Mouse (Mus musculus): Measurements from ENCODE around the gene D6Ertd527e. TPM values are rescaled to one million over a fixed set of nuclear protein-coding genes. Genes with fewer than 3 reads are reported as not detected.

D6Ertd527e gene
- polyA plus RNA-seq, 1 experiment = 0.28 TPM

GRCm38 (mm10) chr6:87147921-87148320 is 43.4 kb downstream of the D6Ertd527e start:
- DNase-seq (ENCODE audit: extremely low spot score in 1 of 2, low spot score in 1 of 2) = no peak

DNA sequence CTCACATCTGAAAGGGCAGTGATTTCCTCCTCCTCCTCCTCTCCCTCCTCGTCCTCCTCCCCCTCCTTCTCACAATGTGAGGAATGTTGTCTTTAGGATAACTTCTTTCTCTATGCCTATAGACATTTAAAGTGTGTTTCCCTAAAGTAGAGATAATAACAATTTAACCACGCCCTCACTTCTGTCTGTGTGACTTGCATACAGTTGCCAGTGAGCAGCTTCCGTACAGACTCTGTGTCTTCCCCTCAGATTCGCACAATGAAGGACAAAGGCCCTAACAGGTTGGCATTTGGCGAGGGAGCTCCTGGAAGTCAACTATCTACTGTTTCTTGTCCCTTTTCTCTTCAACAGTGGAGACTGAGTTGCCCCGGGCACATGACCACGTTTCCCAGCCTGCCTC is 45.9 kb downstream of the D6Ertd527e start:
- no peak for DNase-seq (ENCODE audit: extremely low spot score in 1 of 2, low spot score in 1 of 2)

- DNase-seq (ENCODE audit: extremely low spot score in 1 of 2, low spot score in 1 of 2) = no peak
These were observed 46.9 kb downstream of the D6Ertd527e start for GRCm38 (mm10) chr6:87151427-87151826.

DNA sequence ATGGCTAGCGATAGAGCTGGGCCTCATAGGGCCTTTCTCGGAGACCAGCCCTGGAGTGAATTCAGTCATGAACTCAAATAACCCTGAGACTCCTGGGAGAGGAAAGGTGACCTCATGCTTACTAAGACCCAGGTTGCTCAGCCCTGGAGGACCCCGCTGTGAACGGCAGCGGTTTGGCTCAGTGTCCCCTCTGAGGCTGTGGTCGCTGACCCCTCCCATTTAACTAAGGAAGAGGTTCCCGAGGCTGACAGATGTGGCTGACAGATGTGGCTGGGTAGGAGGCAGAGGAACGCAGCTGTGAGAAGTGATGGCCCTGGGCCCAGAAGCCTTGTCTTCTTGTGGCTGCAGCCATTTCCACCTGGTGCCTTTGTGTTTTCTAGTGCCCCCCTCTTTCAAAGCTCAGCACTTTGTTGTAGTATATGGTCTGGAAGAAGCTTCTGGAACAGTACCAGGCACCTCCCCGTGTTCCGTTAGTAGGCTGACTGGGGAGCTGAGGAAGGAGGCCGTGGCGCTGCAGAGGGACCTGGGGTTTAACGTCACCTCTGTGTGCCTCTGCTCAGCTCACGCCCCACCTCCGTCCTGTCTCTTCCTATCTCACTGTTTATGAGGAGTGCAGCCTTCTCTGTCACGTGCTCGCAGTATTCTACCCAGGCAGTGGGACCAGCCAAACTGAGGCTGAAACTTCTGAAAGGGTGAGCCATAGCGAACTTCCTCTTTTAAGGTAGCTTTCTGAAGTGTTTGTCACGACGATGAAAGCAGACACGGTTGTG is 48.1 kb downstream of the D6Ertd527e start:
- DNase-seq (ENCODE audit: extremely low spot score in 1 of 2, low spot score in 1 of 2) = no peak

DNA sequence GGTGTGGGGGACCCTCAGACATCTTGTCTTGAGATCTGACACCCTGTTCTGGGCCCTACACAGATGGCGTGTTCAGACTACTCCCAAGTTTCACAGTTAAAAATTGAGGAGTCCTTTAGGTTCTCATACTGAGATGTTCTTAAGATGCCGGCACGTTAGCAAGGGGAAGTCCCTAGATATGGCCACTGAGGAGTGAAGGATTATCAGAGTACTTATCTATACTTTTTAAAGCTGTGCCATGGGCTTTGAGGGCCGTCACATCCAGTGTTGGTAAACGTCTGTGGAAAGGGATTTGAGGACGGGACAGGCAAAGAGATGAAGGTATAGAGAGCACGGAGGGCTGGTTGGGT is 48.7 kb downstream of the D6Ertd527e start:
- no peak for DNase-seq (ENCODE audit: extremely low spot score in 1 of 2, low spot score in 1 of 2)

- DNase-seq (ENCODE audit: extremely low spot score in 1 of 2, low spot score in 1 of 2) = no peak
These were observed 49.3 kb downstream of the D6Ertd527e start for GRCm38 (mm10) chr6:87153836-87154235.

- no peak for DNase-seq (ENCODE audit: extremely low spot score in 1 of 2, low spot score in 1 of 2)
These were observed 53.6 kb downstream of the D6Ertd527e start for GRCm38 (mm10) chr6:87158062-87158623.

- no peak for DNase-seq (ENCODE audit: extremely low spot score in 1 of 2, low spot score in 1 of 2)
These were observed 55.6 kb downstream of the D6Ertd527e start for GRCm38 (mm10) chr6:87160196-87160595.

DNA sequence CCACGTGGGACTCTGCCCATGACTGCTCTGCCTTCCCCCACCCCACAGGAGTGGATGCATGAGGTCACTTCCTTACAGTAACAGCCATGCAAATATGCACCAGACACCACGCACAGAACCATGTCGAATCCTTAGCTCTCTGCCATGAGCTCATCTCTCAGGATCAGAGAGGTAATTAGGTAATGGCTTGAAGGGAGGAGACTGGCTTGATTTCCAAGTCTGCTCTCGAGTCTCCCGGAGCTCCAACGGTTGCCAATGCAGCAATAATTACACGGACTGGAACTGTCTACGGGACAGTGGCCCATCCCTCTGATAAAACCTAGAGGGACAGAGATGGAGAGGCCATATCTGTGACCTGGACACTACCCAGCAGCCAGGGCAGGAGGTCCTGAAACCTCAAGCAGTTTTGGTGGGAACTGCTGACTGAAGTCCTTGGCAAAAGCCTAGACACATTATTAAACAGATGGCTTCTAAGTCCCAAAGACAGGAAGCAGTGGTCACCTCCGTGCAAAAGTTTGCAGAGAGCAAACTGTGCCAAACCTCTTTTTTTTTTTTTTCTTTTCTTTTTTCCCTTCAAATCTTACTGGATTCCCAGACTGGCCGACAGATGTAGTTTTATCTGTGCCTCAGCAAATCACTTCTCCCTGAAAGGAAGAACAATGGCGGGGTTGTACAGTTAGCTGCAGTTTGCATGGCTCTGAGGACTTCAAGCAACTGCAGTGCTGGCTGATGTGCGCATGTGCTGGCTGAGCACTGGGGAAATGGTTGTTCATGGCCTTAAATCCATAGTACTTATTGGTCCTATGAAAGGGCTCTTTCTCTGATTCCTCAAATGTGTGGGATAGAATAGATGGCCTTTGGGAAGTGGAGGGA is 57.1 kb downstream of the D6Ertd527e start:
- DNase-seq (ENCODE audit: extremely low spot score in 1 of 2, low spot score in 1 of 2) = no peak

Other genes with a start within 250 kb of the D6Ertd527e start
- 110 and 130 TPM in 2 replicates for gene Nfu1, start 95.5 kb upstream of the D6Ertd527e start, polyA plus RNA-seq (2012; rRNA removed)
- 25.5 and 29.4 TPM in 2 replicates for gene Gfpt1, start 61.9 kb upstream of the D6Ertd527e start, polyA plus RNA-seq (2012; rRNA removed)
- 8.8 and 11.3 TPM in 2 replicates for gene Antxr1, start 231.1 kb downstream of the D6Ertd527e start, polyA plus RNA-seq (2012; rRNA removed)
- 0.08 and 0.14 TPM in 2 replicates for gene Gkn1, start 246.2 kb downstream of the D6Ertd527e start, polyA plus RNA-seq (2012; rRNA removed)

All from frontal cortex, adult 2 months (tissue).